Mouse (Mus musculus) layer of hippocampus, adult 9-10 months (tissue): ENCODE results near the gene Pdcd1lg2.

Experiments used
- DNase-seq: peaks from one replicate; pipeline ENCODE4 v3.0.0; 2022; ENCODE audit warnings: low spot score

Pdcd1lg2 gene

DNA sequence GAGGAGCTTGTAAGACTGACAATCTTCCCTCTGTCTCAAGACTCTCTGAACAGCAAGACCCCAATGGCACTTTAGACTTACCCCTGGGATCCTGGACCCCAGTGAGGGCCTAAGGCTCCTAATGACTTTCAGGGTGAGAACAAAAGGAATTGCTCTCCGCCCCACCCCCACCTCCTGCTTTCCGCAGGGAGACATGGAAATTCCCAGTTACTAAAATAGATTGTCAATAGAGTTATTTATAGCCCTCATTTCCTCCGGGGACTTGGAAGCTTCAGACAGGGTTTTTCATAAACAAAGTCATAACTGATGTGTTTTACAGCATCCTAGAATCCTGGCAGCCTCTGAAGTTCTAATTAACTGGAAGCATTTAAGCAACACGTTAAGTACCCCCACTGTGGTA is 59.9 kb downstream of the Pdcd1lg2 start:
- DNase-seq = no peak

DNA sequence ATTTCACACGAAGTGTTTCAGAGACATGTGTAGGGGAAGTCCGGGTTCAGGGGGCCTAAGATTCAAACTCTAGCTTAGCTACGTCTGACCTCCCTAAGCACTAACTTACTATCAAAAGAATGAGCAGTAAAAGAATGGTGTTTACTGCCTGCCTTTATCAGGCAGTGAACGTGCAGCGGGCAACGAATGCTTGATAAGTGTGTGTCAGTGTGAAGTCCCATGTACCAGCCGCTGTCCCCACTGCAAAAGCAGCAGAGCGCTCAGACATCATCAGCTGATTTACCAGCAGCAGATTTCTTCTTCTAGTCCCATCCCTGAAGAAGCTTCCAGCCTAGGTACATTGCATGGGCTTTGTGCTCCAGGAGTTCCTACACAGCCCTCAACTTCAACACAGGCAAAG is 61.7 kb downstream of the Pdcd1lg2 start:
- no peak for DNase-seq

DNA sequence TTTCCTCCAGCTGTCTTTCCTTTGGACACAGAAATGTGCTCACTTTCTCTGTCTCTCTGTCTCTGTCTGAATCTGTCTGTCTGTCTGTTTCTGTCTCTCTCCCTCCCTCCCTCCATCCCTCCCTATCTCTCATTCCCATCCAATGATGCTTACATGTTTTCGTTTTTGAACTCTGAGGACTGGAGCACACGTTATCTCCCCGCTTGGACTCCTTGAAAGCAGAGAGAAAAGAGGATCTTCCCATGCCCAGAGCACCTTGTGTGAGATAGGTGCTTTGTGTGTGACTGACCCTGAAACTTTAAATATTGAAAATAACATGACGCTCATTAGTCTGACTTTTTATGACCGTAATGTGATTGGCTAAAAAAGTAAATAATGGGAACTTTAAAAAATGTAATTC is 62.2 kb downstream of the Pdcd1lg2 start:
- no peak for DNase-seq

GRCm38 (mm10) chr19:29474803-29475202 is 64.1 kb downstream of the Pdcd1lg2 start:
- no peak for DNase-seq

- DNase-seq = no peak
Observed at GRCm38 (mm10) chr19:29475210-29475620, 64.5 kb downstream of the Pdcd1lg2 start.

GRCm38 (mm10) chr19:29478598-29478997 is 67.9 kb downstream of the Pdcd1lg2 start:
- no peak for DNase-seq

GRCm38 (mm10) chr19:29481578-29481977 is 70.9 kb downstream of the Pdcd1lg2 start:
- DNase-seq = no peak

DNA sequence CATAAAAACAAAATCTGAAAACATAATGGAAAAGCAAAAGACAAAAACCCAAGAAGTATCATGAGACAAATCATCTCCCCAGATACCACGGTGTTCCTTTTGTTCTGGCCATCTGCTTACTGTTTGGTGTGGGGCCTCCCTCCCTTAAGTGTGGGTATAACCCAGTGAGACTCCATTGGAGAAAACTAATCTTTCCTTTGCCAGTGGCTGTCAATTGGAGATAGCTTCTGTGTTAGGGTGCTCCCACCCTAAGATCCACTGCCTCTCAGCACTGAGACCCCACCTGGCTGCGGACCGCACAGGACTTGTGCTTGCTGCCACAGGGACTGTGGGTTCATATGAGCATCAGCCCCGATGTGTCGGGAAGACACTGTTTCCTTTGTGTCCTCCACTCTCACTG is 71.4 kb downstream of the Pdcd1lg2 start:
- no peak for DNase-seq

DNA sequence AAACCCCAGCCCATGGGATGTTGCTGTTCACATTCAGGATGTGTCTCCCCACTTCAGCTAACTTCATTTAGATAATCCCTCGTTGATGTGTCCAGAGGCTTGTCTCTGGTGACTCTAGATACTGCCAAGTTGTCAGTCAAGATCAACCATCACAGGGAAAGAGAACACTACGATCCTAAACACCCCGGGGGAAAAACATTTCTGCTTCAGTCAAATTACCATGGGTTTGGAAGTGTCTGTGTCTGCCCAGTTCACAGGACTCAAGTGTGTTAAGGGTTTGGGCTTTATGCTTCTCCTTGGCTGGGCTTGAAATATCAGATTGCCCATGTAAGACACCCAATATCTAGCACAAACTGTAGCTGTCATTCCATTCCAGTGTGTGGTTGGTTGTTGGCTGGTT is 71.9 kb downstream of the Pdcd1lg2 start:
- DNase-seq = no peak

GRCm38 (mm10) chr19:29483386-29483785 is 72.7 kb downstream of the Pdcd1lg2 start:
- no peak for DNase-seq

GRCm38 (mm10) chr19:29484537-29484936 is 73.8 kb downstream of the Pdcd1lg2 start:
- no peak for DNase-seq

DNA sequence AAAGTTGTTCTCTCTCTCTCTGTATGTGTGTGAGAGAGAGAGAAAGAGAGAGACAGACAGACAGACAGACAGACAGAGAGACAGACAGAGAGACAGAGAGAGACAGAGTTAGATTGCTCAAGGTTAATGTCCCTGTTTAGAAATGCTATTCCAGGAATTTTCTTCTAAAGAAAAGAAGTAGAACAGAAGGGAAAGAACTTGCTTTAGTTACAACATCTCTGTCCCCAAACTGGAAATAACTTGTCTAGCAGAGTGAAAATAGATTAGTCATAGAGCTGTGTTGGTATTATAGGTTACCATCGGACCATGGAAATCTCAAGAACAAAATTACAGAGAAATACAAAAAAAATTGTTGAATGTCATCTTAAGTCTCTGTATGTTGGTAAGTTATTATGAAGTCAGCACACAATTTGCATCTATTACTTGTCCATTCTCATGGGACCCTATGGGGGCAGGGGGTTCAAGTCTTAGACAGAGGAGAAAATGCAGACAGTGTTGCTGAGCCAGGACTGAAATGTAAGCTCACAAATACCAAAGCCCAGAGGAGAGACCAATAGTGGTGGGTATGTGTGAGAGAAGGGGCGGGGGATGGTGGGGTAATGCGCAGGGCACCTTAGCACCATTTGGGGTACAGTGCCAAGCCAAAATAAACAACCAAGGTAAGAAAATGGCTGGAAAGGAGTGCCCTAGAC is 74.7 kb downstream of the Pdcd1lg2 start:
- DNase-seq = no peak

- no peak for DNase-seq
Observed at GRCm38 (mm10) chr19:29486545-29487206, 76.0 kb downstream of the Pdcd1lg2 start.

DNA sequence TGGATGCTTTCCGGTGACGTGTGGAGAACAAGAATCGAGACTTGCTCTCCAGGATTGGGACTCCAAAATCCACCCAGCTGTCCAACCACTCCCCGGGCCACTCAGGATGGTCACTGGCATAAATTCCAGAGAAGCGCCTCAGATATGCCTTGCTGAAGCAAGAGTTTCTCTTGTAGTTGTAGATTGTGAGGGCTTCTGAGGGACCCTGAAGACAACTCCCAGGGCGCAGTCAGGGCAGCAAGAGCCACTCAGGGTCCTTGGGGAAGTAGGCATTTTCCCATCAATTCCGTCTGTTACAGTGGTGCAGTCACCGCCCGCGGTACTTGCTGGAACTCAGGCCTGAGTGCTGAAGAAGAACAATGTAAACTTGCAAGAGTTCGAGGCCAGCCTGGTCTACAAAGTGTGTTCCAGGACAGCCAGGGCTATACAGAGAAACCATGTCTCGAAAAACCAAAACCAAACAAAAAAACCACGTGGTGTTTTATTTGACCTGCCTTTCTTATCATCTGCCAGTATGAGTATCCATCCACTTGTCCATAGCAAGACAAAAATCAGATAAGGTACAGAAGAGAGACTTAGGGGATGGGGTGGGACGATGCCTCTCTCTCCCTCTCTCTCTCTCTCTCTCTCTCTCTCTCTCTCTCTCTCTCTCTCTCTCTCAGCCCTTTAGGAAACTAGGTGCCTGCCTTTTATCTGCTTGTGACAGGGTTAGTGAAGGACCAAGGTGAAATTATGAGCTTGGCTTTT is 76.8 kb downstream of the Pdcd1lg2 start:
- no peak for DNase-seq

- no peak for DNase-seq
Observed at GRCm38 (mm10) chr19:29488073-29488390, 77.3 kb downstream of the Pdcd1lg2 start.

DNA sequence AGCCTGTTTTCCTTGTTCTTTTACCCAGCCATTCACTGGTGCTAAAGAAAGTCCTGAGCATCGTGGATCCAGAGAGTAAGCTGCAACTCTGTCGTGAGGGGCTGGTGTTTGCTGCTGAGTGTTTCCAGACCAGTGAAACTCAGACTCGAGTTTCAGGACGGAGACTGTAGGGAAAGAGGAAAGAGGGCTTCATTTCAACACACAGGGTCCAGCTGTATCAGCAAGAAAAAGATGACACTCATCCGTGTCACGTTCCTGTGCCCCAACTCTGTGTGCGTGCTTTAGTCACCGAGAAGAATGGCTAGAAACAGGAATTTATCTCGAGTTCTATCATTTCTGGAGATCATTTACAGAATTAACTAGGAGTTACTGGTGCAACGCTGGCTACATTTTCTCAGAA is 77.7 kb downstream of the Pdcd1lg2 start:
- DNase-seq = no peak

GRCm38 (mm10) chr19:29489785-29490284 is 79.1 kb downstream of the Pdcd1lg2 start:
- no peak for DNase-seq

DNA sequence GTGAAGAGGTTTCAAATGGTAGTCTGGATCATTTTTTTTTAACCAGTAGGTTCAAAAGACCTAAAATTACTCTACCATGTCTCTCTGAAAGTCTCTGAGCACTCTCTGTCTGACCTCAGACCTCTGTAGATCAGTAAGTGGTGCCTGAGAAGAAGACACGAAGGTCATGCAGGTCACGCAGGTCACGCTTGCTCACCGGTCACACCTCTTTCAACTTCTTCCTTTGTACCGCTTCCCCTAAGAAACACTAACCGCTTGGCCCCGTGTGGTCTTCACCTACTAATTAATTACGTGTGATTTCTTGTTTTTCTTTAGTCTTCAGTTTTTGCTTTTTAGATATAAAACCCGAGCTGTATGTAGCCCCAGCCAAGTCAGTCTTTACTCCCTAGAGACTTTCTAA is 80.7 kb downstream of the Pdcd1lg2 start:
- no peak for DNase-seq

DNA sequence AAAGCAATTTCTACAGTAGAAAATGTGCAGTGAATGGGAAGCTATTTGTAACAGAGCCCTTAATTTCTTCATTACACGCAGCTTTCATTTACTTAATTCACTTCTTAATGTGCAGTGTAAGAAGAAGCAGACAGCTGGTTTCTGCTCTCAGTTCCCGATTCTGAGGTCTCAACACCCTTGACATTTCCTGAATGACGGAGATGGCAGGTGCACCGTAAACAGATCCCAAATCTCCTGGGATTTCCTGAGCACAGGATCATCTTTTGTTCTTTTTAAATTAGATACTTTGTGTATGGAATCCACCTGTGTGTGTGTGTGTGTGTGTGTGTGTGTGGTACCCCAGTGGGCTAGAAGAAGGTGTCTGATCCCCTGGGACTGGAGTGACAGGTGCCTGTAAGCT is 83.7 kb downstream of the Pdcd1lg2 start:
- no peak for DNase-seq

- DNase-seq = no peak
Observed at GRCm38 (mm10) chr19:29496001-29496597, 85.4 kb downstream of the Pdcd1lg2 start.

- no peak for DNase-seq
Observed at GRCm38 (mm10) chr19:29496786-29497557, 86.3 kb downstream of the Pdcd1lg2 start.

DNA sequence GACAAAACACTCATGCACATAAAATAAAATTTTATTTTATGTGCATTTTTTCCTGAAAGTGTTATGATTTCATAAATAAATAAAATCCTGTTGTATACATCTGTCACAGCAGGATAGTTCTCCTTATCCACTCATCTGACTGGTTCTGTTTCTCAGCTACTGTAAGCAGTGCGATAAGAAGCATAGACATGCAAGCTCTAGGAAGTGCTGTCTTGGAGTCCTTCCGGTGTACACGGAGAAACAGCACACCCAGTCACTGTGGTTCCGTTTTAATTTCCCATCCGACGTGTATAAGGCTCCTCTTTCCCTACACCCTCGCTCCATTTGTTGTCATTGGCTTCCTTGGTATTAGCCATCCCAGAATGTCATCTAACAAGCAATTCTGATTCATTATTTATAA is 87.2 kb downstream of the Pdcd1lg2 start:
- no peak for DNase-seq
